Mouse (Mus musculus): ENCODE measurements around the gene Slc29a4. TPM values are rescaled to one million over a fixed set of nuclear protein-coding genes. Genes with fewer than 3 reads are reported as not detected.

Slc29a4 gene
- polyA plus RNA-seq, 2 experiments: 5.8 to 8.0 TPM

- Histone ChIP-seq H3K9me3 (ENCODE audit: control insufficient read depth, low read length) (no peaks in the 10 kb centered on the region), H3K27me3 (ENCODE audit: control insufficient read depth, insufficient read depth, low read length) (peaks cover 11% of the 10 kb centered on the region; the same call in 1 of the 2 replicates), H3K36me3 (ENCODE audit: control insufficient read depth, insufficient read depth, low read length) (no peaks in the 10 kb centered on the region), H3K9ac (ENCODE audit: low read depth, low read length, severe bottlenecking) (peak overlapping the region; percentile 68), H3K4me1 (ENCODE audit: control insufficient read depth, insufficient read depth, low read length) (0 out of 2 replicates have a peak, but pooled peaks cover 4% of the 10 kb centered on the region), H3K4me3 (replicated peaks; ENCODE audit: low read length) (peak overlapping the region; percentile 62), H3K27ac (replicated peaks; ENCODE audit: low read depth, low read length) (no peak overlapping the region), H3K4me2 (replicated peaks; ENCODE audit: low read depth, low read length, severe bottlenecking) (peak overlapping the region; percentile 98)
- ATAC-seq (ENCODE audit: low FRiP score, low read depth): no peak; the same call in 1 of the 2 replicates
- no peak for TF ChIP-seq POLR2A (IDR thresholded peaks at IDR 0.05; ENCODE audit: borderline replicate concordance, extremely low read depth, insufficient read depth, insufficient read length)
- DNase-seq (ENCODE audit: low spot score): no peak
- WGBS: 22% methylated on average over 16 of the region's 18 CpGs
Observed at GRCm38 (mm10) chr5:142702511-142703138, 10.3 kb downstream of the Slc29a4 start.

GRCm38 (mm10) chr5:142703569-142703968, 11.3 kb downstream of the Slc29a4 start:
- no peak for ATAC-seq (ENCODE audit: low FRiP score, low read depth)
- peaks cover 11% of the 10 kb centered on the region; the same call in 1 of the 2 replicates for H3K27me3 ChIP-seq (ENCODE audit: control insufficient read depth, insufficient read depth, low read length)
- 0 out of 2 replicates have a peak, but pooled peaks cover 4% of the 10 kb centered on the region for H3K4me1 ChIP-seq (ENCODE audit: control insufficient read depth, insufficient read depth, low read length)
- no peak overlapping the region for H3K4me2 ChIP-seq (replicated peaks; ENCODE audit: low read depth, low read length, severe bottlenecking)
- no peaks in the 10 kb centered on the region for H3K36me3 ChIP-seq (ENCODE audit: control insufficient read depth, insufficient read depth, low read length)
- H3K27ac ChIP-seq (replicated peaks; ENCODE audit: low read depth, low read length): no peak overlapping the region
- WGBS: 85% methylated on average over 10 of the region's 10 CpGs
- H3K9me3 ChIP-seq (ENCODE audit: control insufficient read depth, low read length): no peaks in the 10 kb centered on the region
- H3K9ac ChIP-seq (ENCODE audit: low read depth, low read length, severe bottlenecking): no peak overlapping the region
- no peak for TF ChIP-seq POLR2A (IDR thresholded peaks at IDR 0.05; ENCODE audit: borderline replicate concordance, extremely low read depth, insufficient read depth, insufficient read length)
- no peak for DNase-seq (ENCODE audit: low spot score)
- no peak overlapping the region for H3K4me3 ChIP-seq (replicated peaks; ENCODE audit: low read length)

- Histone ChIP-seq H3K27me3 (ENCODE audit: control insufficient read depth, insufficient read depth, low read length) (no peaks in the 10 kb centered on the region; the same call in 1 of the 2 replicates), H3K4me2 (replicated peaks; ENCODE audit: low read depth, low read length, severe bottlenecking) (no peak overlapping the region), H3K4me3 (replicated peaks; ENCODE audit: low read length) (no peak overlapping the region), H3K27ac (replicated peaks; ENCODE audit: low read depth, low read length) (no peak overlapping the region), H3K4me1 (ENCODE audit: control insufficient read depth, insufficient read depth, low read length) (0 out of 2 replicates have a peak, but pooled peaks cover 2% of the 10 kb centered on the region), H3K9ac (ENCODE audit: low read depth, low read length, severe bottlenecking) (no peak overlapping the region), H3K9me3 (ENCODE audit: control insufficient read depth, low read length) (no peaks in the 10 kb centered on the region), H3K36me3 (ENCODE audit: control insufficient read depth, insufficient read depth, low read length) (no peaks in the 10 kb centered on the region)
- no peak for TF ChIP-seq POLR2A (IDR thresholded peaks at IDR 0.05; ENCODE audit: borderline replicate concordance, extremely low read depth, insufficient read depth, insufficient read length)
- DNase-seq (ENCODE audit: low spot score): no peak
- ATAC-seq (ENCODE audit: low FRiP score, low read depth): no peak
- 88% methylated on average over 5 of the region's 5 CpGs for WGBS
Observed at GRCm38 (mm10) chr5:142707709-142708108, 15.4 kb downstream of the Slc29a4 start.

- DNase-seq (ENCODE audit: low spot score) (no peak), ATAC-seq (ENCODE audit: low FRiP score, low read depth) (no peak)
- no peaks in the 10 kb centered on the region for H3K27me3 ChIP-seq (ENCODE audit: control insufficient read depth, insufficient read depth, low read length)
- no peaks in the 10 kb centered on the region for H3K9me3 ChIP-seq (ENCODE audit: control insufficient read depth, low read length)
- no peaks in the 10 kb centered on the region for H3K4me1 ChIP-seq (ENCODE audit: control insufficient read depth, insufficient read depth, low read length)
- no peak overlapping the region for H3K27ac ChIP-seq (replicated peaks; ENCODE audit: low read depth, low read length)
- H3K4me2 ChIP-seq (replicated peaks; ENCODE audit: low read depth, low read length, severe bottlenecking): no peak overlapping the region
- no peak for TF ChIP-seq POLR2A (IDR thresholded peaks at IDR 0.05; ENCODE audit: borderline replicate concordance, extremely low read depth, insufficient read depth, insufficient read length)
- no peak overlapping the region for H3K4me3 ChIP-seq (replicated peaks; ENCODE audit: low read length)
- no peak overlapping the region for H3K9ac ChIP-seq (ENCODE audit: low read depth, low read length, severe bottlenecking)
- 76% methylated on average over 7 of the region's 7 CpGs for WGBS
- no peaks in the 10 kb centered on the region for H3K36me3 ChIP-seq (ENCODE audit: control insufficient read depth, insufficient read depth, low read length)
Observed at GRCm38 (mm10) chr5:142709436-142709835, 17.1 kb downstream of the Slc29a4 start.

- Histone ChIP-seq H3K27me3 (ENCODE audit: control insufficient read depth, insufficient read depth, low read length) (no peaks in the 10 kb centered on the region), H3K4me3 (replicated peaks; ENCODE audit: low read length) (no peak overlapping the region), H3K36me3 (ENCODE audit: control insufficient read depth, insufficient read depth, low read length) (no peaks in the 10 kb centered on the region), H3K27ac (replicated peaks; ENCODE audit: low read depth, low read length) (no peak overlapping the region), H3K9me3 (ENCODE audit: control insufficient read depth, low read length) (no peaks in the 10 kb centered on the region), H3K4me1 (ENCODE audit: control insufficient read depth, insufficient read depth, low read length) (no peaks in the 10 kb centered on the region), H3K9ac (ENCODE audit: low read depth, low read length, severe bottlenecking) (no peak overlapping the region), H3K4me2 (replicated peaks; ENCODE audit: low read depth, low read length, severe bottlenecking) (no peak overlapping the region)
- WGBS: 80% methylated on average over 5 of the region's 5 CpGs
- no peak for DNase-seq (ENCODE audit: low spot score)
- ATAC-seq (ENCODE audit: low FRiP score, low read depth): no peak
- no peak for TF ChIP-seq POLR2A (IDR thresholded peaks at IDR 0.05; ENCODE audit: borderline replicate concordance, extremely low read depth, insufficient read depth, insufficient read length)
Observed at GRCm38 (mm10) chr5:142712373-142712772, 20.1 kb downstream of the Slc29a4 start.

All from limb, embryonic 14.5 days (tissue).